Mouse (Mus musculus): ENCODE data around the gene Rapgef6. TPM values are rescaled to one million over a fixed set of nuclear protein-coding genes. Genes with fewer than 3 reads are reported as not detected.

Gene Rapgef6
- polyA plus RNA-seq (2015; fragmentation: Nextera tagmentation; extraction: Ambion mirVana), result 40.2 and 44.3 TPM in 2 replicates

DNA sequence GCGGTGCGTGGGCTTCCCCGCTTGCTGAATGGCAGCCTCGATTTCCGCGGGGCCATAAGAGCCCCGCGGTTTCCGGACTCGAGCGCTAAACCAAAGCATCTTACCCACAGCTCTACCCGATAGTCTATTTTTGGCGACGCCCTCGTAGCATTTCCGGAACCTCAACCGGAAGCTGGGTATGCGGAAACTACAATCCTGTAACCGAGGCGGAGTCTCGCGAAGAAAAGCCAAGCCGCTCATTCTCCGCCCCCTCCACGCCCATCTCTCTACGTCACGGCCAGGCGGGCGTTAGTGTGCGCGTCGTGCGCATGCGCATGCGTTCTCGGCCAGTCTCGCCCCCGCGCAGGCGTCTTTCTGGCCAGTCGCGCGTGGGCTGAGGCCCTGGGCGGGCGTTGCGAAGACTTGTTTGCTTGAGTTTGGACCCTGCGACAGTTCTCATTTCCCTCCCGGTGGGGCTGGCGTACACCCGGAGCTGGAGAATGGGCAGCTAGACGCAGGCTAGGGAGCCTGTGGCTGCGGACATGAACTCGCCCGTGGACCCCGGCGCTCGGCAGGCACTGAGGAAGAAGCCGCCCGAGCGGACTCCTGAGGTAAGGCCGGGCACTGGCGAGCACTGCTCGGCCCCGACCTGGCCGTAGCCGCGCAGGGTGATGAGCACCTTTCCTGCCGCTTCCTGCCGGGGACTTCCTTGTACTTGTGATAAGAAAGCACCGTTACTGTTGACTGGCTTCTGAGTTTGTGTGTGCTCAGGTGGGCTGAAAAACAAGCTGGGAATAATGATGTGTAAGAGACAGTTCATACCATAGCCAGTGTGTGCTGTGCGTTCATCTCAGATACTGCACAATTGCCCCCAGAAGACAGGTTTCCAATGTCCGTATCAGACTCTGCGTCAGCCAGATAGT, at the start of gene Rapgef6:
Rapgef6 (plus strand) TSS at position 319 of the 902 bp plus-strand sequence.
- peak; percentile 98 for ATAC-seq
- peak within 1 kb of the TSS; percentile 90 for H3K27ac ChIP-seq (ENCODE audit: low read length)
- H3K9me3 ChIP-seq (replicated peaks; ENCODE audit: control insufficient read depth, low read length, poor library complexity, severe bottlenecking), result no peaks in the 10 kb centered on the region
- peak within 1 kb of the TSS; percentile 86 for H3K4me2 ChIP-seq (ENCODE audit: low read length)
- no peaks in the 10 kb centered on the region for H3K36me3 ChIP-seq (ENCODE audit: control insufficient read depth, insufficient read depth, low read length)
- peak within 1 kb of the TSS; percentile 59 for H3K4me3 ChIP-seq (ENCODE audit: low read depth, low read length)
- H3K4me1 ChIP-seq (ENCODE audit: control insufficient read depth, insufficient read depth, low read length), result peaks cover 21% of the 10 kb centered on the region
- WGBS, result under 1% methylated on average over 72 of the region's 73 CpGs
- no peaks in the 10 kb centered on the region for H3K27me3 ChIP-seq (ENCODE audit: control insufficient read depth, insufficient read depth, low read depth, low read length)
- H3K9ac ChIP-seq (ENCODE audit: low read depth, low read length), result peak within 1 kb of the TSS; percentile 72

DNA sequence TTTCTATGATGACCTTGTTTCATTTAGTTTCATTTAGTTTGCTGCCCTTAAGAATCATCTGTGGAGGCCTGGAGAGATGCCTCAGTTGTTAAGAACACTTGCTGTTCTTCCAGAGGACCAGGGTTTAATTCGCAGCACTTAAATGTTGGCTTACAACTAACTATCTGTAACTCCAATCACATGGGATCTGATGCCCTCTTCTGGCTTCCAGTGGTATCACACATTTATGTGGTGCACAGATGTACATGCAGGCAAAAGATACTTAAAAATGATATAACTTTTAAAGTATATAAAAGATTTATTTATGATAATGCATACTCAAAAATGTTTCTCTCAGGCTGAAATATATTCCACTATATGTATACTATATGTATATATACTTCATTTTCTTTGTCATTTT, 44.2 kb upstream of the Rapgef6 start:
- Histone ChIP-seq H3K27me3 (ENCODE audit: control insufficient read depth, insufficient read depth, low read depth, low read length) (no peaks in the 10 kb centered on the region), H3K27ac (ENCODE audit: low read length) (no peak overlapping the region), H3K9ac (ENCODE audit: low read depth, low read length) (no peak overlapping the region), H3K4me3 (ENCODE audit: low read depth, low read length) (no peak overlapping the region), H3K9me3 (replicated peaks; ENCODE audit: control insufficient read depth, low read length, poor library complexity, severe bottlenecking) (no peaks in the 10 kb centered on the region), H3K4me1 (ENCODE audit: control insufficient read depth, insufficient read depth, low read length) (no peaks in the 10 kb centered on the region), H3K36me3 (ENCODE audit: control insufficient read depth, insufficient read depth, low read length) (0 out of 2 replicates have a peak, but pooled peaks cover 3% of the 10 kb centered on the region), H3K4me2 (ENCODE audit: low read length) (no peak overlapping the region)
- ATAC-seq, result no peak
- WGBS, result 90% methylated on average over 1 of the region's 1 CpGs

DNA sequence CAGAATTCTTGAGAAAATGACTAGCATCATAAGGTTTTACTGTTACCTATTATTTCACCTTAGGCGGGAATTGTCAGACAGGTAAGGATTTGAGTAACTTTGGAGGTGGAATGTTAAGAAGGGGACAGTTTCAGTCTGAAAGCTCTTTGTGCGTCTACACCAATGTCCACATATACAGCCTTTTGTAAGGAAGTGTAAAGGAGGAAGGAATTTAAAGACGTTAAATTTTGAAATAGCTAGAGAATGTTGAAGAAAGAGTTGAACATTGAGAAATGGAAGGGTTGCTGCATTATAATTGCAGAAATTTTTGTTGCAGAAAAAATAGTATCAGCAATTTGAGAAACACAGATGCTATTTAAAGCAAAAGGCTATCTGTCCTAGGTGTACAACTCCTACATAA, 36.6 kb upstream of the Rapgef6 start:
- no peak for ATAC-seq
- no peaks in the 10 kb centered on the region for H3K36me3 ChIP-seq (ENCODE audit: control insufficient read depth, insufficient read depth, low read length)
- H3K27ac ChIP-seq (ENCODE audit: low read length), result no peak overlapping the region
- H3K9ac ChIP-seq (ENCODE audit: low read depth, low read length), result no peak overlapping the region
- no peaks in the 10 kb centered on the region for H3K27me3 ChIP-seq (ENCODE audit: control insufficient read depth, insufficient read depth, low read depth, low read length)
- no peaks in the 10 kb centered on the region for H3K9me3 ChIP-seq (replicated peaks; ENCODE audit: control insufficient read depth, low read length, poor library complexity, severe bottlenecking)
- WGBS, result 93% methylated on average over 3 of the region's 3 CpGs
- H3K4me1 ChIP-seq (ENCODE audit: control insufficient read depth, insufficient read depth, low read length), result no peaks in the 10 kb centered on the region
- H3K4me2 ChIP-seq (ENCODE audit: low read length), result no peak overlapping the region
- H3K4me3 ChIP-seq (ENCODE audit: low read depth, low read length), result no peak overlapping the region

DNA sequence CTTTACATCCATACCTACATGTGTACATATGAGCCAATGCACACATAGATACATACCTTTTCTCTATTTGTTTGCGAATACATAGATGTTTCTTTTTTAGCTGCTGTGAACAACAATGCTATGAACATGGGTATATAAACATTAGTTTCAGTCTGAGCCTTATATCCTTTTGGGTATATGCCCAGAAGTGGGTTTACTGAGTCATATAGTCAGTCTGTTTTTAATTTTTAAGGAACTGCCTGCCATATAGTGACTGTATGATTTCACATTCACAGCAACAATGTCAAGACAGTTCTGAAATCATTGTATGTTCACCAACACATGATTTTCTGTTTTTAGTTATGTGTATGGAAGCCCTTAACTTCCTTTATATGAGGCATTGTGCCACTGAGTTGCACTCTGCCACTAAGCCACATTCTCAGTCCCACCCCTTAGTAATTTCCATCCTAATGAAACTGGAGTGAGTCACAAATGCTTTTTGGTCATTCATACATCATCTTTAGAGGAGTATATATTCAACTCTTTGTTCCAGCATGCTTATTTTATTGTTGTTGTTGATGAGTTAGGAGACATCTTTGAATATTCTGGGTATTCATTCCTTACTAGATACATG, 30.6 kb upstream of the Rapgef6 start:
- 100% methylated on average over 1 of the region's 1 CpGs for whole genome bisulfite sequencing
- no peaks in the 10 kb centered on the region for H3K36me3 ChIP-seq (ENCODE audit: control insufficient read depth, insufficient read depth, low read length)
- no peak overlapping the region for H3K27ac ChIP-seq (ENCODE audit: low read length)
- ATAC-seq, result no peak
- H3K9me3 ChIP-seq (replicated peaks; ENCODE audit: control insufficient read depth, low read length, poor library complexity, severe bottlenecking), result no peaks in the 10 kb centered on the region
- H3K4me1 ChIP-seq (ENCODE audit: control insufficient read depth, insufficient read depth, low read length), result no peaks in the 10 kb centered on the region
- no peak overlapping the region for H3K4me2 ChIP-seq (ENCODE audit: low read length)
- H3K27me3 ChIP-seq (ENCODE audit: control insufficient read depth, insufficient read depth, low read depth, low read length), result no peaks in the 10 kb centered on the region
- H3K4me3 ChIP-seq (ENCODE audit: low read depth, low read length), result no peak overlapping the region
- no peak overlapping the region for H3K9ac ChIP-seq (ENCODE audit: low read depth, low read length)

DNA sequence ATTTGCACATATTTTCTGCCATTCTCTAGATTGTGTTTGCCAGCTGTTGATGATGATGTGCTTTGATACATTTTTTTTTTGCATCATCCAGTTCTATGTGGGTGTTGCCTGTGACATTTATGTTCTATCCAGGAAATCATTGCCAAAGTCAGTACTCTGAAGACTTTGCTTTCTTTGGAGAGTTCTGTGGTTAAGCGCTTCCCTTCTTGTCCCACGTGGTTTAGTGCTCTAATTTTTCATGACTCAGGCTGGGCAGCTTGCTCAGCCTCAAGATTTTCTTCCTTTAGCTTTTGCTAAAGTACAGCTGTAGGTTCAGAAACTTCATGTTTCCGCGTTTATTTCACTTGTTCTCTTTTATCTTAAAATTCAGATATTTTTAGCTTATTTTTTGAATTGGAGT, 30.1 kb upstream of the Rapgef6 start:
- 93% methylated on average over 4 of the region's 4 CpGs for WGBS

DNA sequence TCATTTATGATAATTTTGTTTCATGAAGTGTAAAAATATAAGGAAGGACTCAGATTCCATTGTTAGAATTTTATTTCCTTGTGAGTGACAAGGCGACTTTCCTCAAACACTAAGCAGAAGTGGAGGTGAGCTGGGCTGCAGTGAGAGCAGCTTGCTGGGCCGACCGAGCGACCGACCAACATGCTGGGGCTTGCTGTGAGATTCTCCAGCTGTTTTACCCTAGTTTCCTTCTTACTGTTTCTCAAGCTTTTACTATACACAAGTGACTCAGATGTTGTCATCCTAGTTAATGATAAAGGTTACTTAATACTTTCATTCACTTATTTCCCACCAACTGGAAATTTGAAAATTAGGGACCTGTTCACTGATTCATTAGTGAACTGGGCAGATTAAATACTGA, 22.8 kb upstream of the Rapgef6 start:
- Histone ChIP-seq H3K27me3 (ENCODE audit: control insufficient read depth, insufficient read depth, low read depth, low read length) (no peaks in the 10 kb centered on the region), H3K27ac (ENCODE audit: low read length) (no peak overlapping the region), H3K9me3 (replicated peaks; ENCODE audit: control insufficient read depth, low read length, poor library complexity, severe bottlenecking) (no peaks in the 10 kb centered on the region), H3K4me2 (ENCODE audit: low read length) (no peak overlapping the region), H3K4me3 (ENCODE audit: low read depth, low read length) (no peak overlapping the region), H3K4me1 (ENCODE audit: control insufficient read depth, insufficient read depth, low read length) (no peaks in the 10 kb centered on the region), H3K36me3 (ENCODE audit: control insufficient read depth, insufficient read depth, low read length) (peaks cover 16% of the 10 kb centered on the region), H3K9ac (ENCODE audit: low read depth, low read length) (no peak overlapping the region)
- ATAC-seq, result no peak
- 91% methylated on average over 5 of the region's 5 CpGs for WGBS

More for the DNA sequence above, 30.1 kb upstream of the Rapgef6 start:
- no peak for ATAC-seq
- Histone ChIP-seq H3K4me1 (ENCODE audit: control insufficient read depth, insufficient read depth, low read length) (no peaks in the 10 kb centered on the region), H3K4me2 (ENCODE audit: low read length) (no peak overlapping the region), H3K27ac (ENCODE audit: low read length) (no peak overlapping the region), H3K9me3 (replicated peaks; ENCODE audit: control insufficient read depth, low read length, poor library complexity, severe bottlenecking) (no peaks in the 10 kb centered on the region), H3K36me3 (ENCODE audit: control insufficient read depth, insufficient read depth, low read length) (no peaks in the 10 kb centered on the region), H3K9ac (ENCODE audit: low read depth, low read length) (no peak overlapping the region), H3K4me3 (ENCODE audit: low read depth, low read length) (no peak overlapping the region), H3K27me3 (ENCODE audit: control insufficient read depth, insufficient read depth, low read depth, low read length) (no peaks in the 10 kb centered on the region)

DNA sequence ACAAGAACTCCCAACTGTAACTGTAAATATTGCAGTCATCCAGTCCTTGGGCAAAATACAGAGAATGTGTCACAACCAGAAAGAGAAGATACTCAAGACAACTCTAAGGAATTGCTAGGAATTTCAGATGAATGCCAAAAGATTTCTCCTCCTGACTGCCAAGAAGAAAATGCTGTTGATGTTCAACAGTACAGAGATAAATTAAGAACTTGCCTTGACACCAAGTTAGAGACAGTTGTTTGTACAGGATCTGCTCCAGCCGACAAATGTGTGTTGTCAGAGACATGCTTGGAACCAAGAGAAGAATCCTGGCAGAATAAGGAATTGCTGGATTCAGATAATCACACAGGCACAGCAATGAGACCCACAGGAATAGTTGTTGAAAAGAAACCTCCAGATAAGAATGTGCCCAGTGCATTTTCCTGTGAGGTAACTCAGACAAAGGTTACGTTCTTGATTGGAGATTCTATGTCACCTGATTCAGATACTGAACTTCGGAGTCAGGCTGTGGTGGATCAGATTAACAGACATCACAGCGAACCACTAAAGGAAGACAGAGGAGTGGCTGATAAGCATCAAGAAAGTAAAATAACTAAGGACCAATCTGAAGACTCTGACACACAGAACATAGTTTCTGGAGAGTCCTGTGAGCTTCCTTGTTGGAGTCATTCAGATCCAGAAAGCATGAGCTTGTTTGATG, 20.0 kb upstream of the Rapgef6 start:
- H3K9ac ChIP-seq (ENCODE audit: low read depth, low read length), result no peak overlapping the region
- no peak overlapping the region for H3K27ac ChIP-seq (ENCODE audit: low read length)
- no peaks in the 10 kb centered on the region for H3K4me1 ChIP-seq (ENCODE audit: control insufficient read depth, insufficient read depth, low read length)
- H3K9me3 ChIP-seq (replicated peaks; ENCODE audit: control insufficient read depth, low read length, poor library complexity, severe bottlenecking), result no peaks in the 10 kb centered on the region
- no peaks in the 10 kb centered on the region for H3K27me3 ChIP-seq (ENCODE audit: control insufficient read depth, insufficient read depth, low read depth, low read length)
- WGBS, result 95% methylated on average over 4 of the region's 4 CpGs
- no peak overlapping the region for H3K4me3 ChIP-seq (ENCODE audit: low read depth, low read length)
- H3K36me3 ChIP-seq (ENCODE audit: control insufficient read depth, insufficient read depth, low read length), result peaks cover 20% of the 10 kb centered on the region
- no peak for ATAC-seq
- H3K4me2 ChIP-seq (ENCODE audit: low read length), result no peak overlapping the region

DNA sequence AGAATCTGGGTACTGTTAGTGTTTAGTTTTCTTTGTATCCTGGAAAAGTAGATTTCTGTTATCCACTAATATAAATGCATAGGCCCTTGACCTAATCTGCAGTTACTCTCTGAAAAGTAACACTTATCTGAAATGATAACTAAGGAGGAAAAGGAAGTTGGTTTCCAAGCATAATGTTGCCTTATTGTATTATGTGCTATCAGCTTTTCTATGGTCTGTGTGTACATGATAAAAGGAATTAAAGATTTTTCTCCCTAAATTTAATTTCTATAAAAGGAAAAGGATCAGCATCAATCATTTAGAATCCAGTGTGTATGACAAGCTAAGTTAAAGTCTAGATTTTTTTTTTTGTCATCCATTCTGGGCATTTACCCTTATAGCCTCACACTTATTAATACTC, 9.1 kb upstream of the Rapgef6 start:
- H3K4me1 ChIP-seq (ENCODE audit: control insufficient read depth, insufficient read depth, low read length), result no peaks in the 10 kb centered on the region
- no peaks in the 10 kb centered on the region for H3K9me3 ChIP-seq (replicated peaks; ENCODE audit: control insufficient read depth, low read length, poor library complexity, severe bottlenecking)
- no peak for ATAC-seq
- no peak overlapping the region for H3K9ac ChIP-seq (ENCODE audit: low read depth, low read length)
- H3K4me3 ChIP-seq (ENCODE audit: low read depth, low read length), result no peak overlapping the region
- H3K27me3 ChIP-seq (ENCODE audit: control insufficient read depth, insufficient read depth, low read depth, low read length), result no peaks in the 10 kb centered on the region
- H3K27ac ChIP-seq (ENCODE audit: low read length), result no peak overlapping the region
- H3K4me2 ChIP-seq (ENCODE audit: low read length), result no peak overlapping the region
- peaks cover 14% of the 10 kb centered on the region; the same call in 1 of the 2 replicates for H3K36me3 ChIP-seq (ENCODE audit: control insufficient read depth, insufficient read depth, low read length)

All from midbrain, embryonic 16.5 days (tissue).